Mouse (Mus musculus): ENCODE data around the gene Gpbp1.

DNA sequence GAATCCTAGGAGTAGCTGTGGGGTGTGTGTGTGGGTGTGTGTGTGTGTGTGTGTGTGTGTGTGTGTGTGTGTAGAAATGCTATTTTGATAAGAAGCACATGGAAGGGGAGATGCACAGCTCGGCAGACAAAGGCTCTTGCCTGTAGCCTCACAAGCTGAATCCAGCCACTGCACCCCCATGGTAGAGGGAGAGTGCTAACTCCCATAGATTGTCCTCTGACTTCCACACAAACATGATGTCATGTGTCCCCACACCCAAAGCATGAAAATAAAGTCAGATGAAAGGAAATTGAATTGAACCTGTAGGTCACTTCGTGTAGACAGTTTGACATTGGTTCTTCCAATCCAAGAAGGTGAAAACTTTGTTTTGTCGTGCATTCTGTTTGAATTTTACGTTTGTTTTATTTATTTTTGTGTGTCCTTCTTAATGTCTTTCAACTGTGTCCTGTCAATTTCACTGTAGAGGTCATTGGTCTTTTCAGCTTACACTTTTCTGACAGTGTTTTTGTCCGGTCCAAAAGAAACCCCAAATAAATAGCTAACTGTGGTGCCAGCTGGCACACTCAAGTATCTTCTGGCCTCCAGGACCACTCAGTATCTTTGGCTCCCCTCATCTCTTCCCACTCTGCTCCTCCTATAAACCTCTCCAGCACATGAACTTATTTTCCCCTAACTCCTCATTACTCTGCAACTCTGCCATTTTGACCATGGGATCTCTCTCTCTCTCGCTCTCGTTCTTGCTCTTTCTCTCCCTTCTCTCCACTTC lies 26.7 kb upstream of the Gpbp1 start:
- TF ChIP-seq POLR2A (IDR thresholded peaks at IDR 0.05; ENCODE audit: insufficient read depth, low read depth, low read length) (no peak), CTCF (IDR thresholded peaks at IDR 0.05; ENCODE audit: insufficient read depth, low read depth, low read length) (no peak)

Data from olfactory bulb, adult 2 months (tissue).